Mouse (Mus musculus): Measurements from ENCODE around the gene Flt1.

DNA sequence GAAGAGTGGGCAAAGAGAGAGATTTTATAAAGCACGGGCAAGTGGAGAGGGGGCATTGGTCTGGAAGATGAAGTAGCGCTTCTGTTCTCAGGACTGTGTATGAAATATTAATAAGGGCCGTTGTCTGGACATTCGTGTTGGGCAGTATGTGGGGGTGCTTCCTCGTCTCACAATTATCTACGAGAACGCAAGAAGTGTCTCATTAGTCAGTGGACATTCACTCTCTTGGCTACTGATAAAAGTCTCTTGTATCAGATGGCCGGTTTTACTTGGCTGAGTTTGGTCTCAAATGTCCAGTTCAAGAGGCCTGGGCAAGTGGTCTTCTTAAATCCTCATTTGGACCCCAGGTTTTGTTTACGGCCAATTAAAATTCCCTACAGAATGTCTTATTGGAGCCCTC, 60.4 kb downstream of the Flt1 start:
- TF ChIP-seq CTCF (IDR thresholded peaks at IDR 0.05; ENCODE audit: borderline replicate concordance, extremely low read depth, insufficient read depth, insufficient read length) (no peak), POLR2A (IDR thresholded peaks at IDR 0.05; ENCODE audit: borderline replicate concordance, extremely low read depth, insufficient read depth, insufficient read length, poor library complexity, severe bottlenecking) (no peak)

Data from brain, embryonic 14.5 days (tissue).